Mouse (Mus musculus) hindbrain, postnatal 0 days (tissue): ENCODE data around the gene Drc1. TPM values are rescaled to one million over a fixed set of nuclear protein-coding genes. Genes with fewer than 3 reads are reported as not detected.

ENCODE experiments used
- ATAC-seq: fragments of 200-750 bp; cut with Nextera tagmentation; 2 replicates; pipeline ENCODE4 v1.8.0; 2017; ENCODE audit warnings: mild to moderate bottlenecking, moderate TSS enrichment, moderate library complexity
- DNase-seq: peaks from one replicate; pipeline ENCODE4 v3.0.0-alpha.2; 2015; ENCODE audit warnings: low spot score
- H3K27ac ChIP-seq: fragments of 300-500 bp; sonication (generic); 2 replicates; pipeline ENCODE4 v1.5.1; 2014; ENCODE audit warnings: mild to moderate bottlenecking
- H3K27me3 ChIP-seq: fragments of 300-500 bp; sonication (generic); 2 replicates; pipeline ENCODE4 v1.6.1; 2014; ENCODE audit warnings: low read length, mixed read lengths; ENCODE audit not compliant: insufficient read depth
- H3K36me3 ChIP-seq: fragments of 300-500 bp; sonication (generic); 2 replicates; pipeline ENCODE4 v1.6.1; 2014; ENCODE audit warnings: low read length, mixed read lengths; ENCODE audit not compliant: insufficient read depth
- H3K4me1 ChIP-seq: fragments of 300-500 bp; sonication (generic); 2 replicates; pipeline ENCODE4 v1.6.1; 2014; ENCODE audit warnings: antibody characterized with exemption, low read length, mixed read lengths; ENCODE audit not compliant: insufficient read depth
- H3K4me2 ChIP-seq: fragments of 300-500 bp; sonication (generic); 2 replicates; pipeline ENCODE4 v1.6.1; 2014; ENCODE audit warnings: low read depth, mild to moderate bottlenecking, low read length, moderate library complexity, mixed read lengths
- H3K4me3 ChIP-seq: fragments of 300-500 bp; sonication (generic); 2 replicates; pipeline ENCODE4 v1.5.1; 2014; ENCODE audit warnings: low read length
- H3K9ac ChIP-seq: fragments of 300-500 bp; sonication (generic); replicated peaks from 2 replicates; pipeline ENCODE4 v1.6.1; 2014; ENCODE audit warnings: mild to moderate bottlenecking, low read length, moderate library complexity, mixed read lengths
- H3K9me3 ChIP-seq: fragments of 300-500 bp; sonication (generic); 2 replicates; pipeline ENCODE4 v1.6.1; 2016; ENCODE audit warnings: low read length, mixed read lengths
- CTCF ChIP-seq: IDR thresholded peaks from 2 replicates; pipeline ENCODE4 v1.5.1; 2016; ENCODE audit warnings: antibody characterized with exemption, control low read depth, low read depth
- WGBS: fragments of 180-500 bp; shearing (Covaris S2); extraction: QIAGEN DNeasy Blood & Tissue Kit; methylation state at CpG from one replicate; pipeline ENCODE4 v1.1.7; 2014; 5-methylcytosine and 5-hydroxymethylcytosine counted together
- polyA plus RNA-seq: library from polyadenylated mRNA; unstranded; fragments of >200 nt; fragmentation: Nextera tagmentation; extraction: Ambion mirVana; gene quantifications from 2 replicates; pipeline ENCODE4 v1.2.1, GENCODE M21; 2015
- total RNA-seq: library from RNA; depleted of rRNA; stranded (reverse); fragments of >200 nt; gene quantifications from 2 replicates; pipeline ENCODE4 v1.2.3, GENCODE M21; 2014

Drc1 gene
- total and polyA plus RNA-seq, 2 experiments from 2014 or later = 4.6 to 6.6 TPM

GRCm38 (mm10) chr5:30369426-30369825 lies 88.2 kb downstream of the Drc1 start:
- TF ChIP-seq CTCF = no peak
- no peaks in the 10 kb centered on the region for H3K27me3 ChIP-seq
- H3K4me3 ChIP-seq = no peak overlapping the region
- no peaks in the 10 kb centered on the region for H3K9me3 ChIP-seq
- H3K9ac ChIP-seq = no peak overlapping the region
- H3K4me2 ChIP-seq = no peak overlapping the region
- WGBS = 71% methylated on average over 5 of the region's 5 CpGs
- no peaks in the 10 kb centered on the region for H3K36me3 ChIP-seq
- H3K4me1 ChIP-seq = no peaks in the 10 kb centered on the region
- no peak overlapping the region for H3K27ac ChIP-seq
- DNase-seq = no peak
- ATAC-seq = no peak

GRCm38 (mm10) chr5:30382876-30383275 lies 101.7 kb downstream of the Drc1 start:
- no peak overlapping the region for H3K4me2 ChIP-seq
- DNase-seq = no peak
- no peak overlapping the region for H3K27ac ChIP-seq
- no peak for TF ChIP-seq CTCF
- 54% methylated on average over 7 of the region's 7 CpGs for WGBS
- no peak for ATAC-seq
- no peaks in the 10 kb centered on the region for H3K36me3 ChIP-seq
- H3K9me3 ChIP-seq = no peaks in the 10 kb centered on the region
- H3K27me3 ChIP-seq = no peaks in the 10 kb centered on the region
- no peak overlapping the region for H3K4me3 ChIP-seq
- H3K4me1 ChIP-seq = no peaks in the 10 kb centered on the region
- no peak overlapping the region for H3K9ac ChIP-seq

GRCm38 (mm10) chr5:30387726-30388125 lies 106.5 kb downstream of the Drc1 start:
- ATAC-seq = peak; percentile 61; the same call in 1 of the 2 replicates
- no peak overlapping the region for H3K4me2 ChIP-seq
- H3K36me3 ChIP-seq = no peaks in the 10 kb centered on the region
- 68% methylated on average over 6 of the region's 6 CpGs for WGBS
- no peak overlapping the region for H3K27ac ChIP-seq
- peak; percentile 34 for DNase-seq
- H3K4me3 ChIP-seq = no peak overlapping the region
- TF ChIP-seq CTCF = peak; percentile 69
- no peak overlapping the region for H3K9ac ChIP-seq
- H3K4me1 ChIP-seq = no peaks in the 10 kb centered on the region
- no peaks in the 10 kb centered on the region for H3K9me3 ChIP-seq
- H3K27me3 ChIP-seq = no peaks in the 10 kb centered on the region

- H3K27ac ChIP-seq = no peak overlapping the region
- 85% methylated on average over 5 of the region's 5 CpGs for WGBS
- no peak overlapping the region for H3K4me2 ChIP-seq
- no peak for TF ChIP-seq CTCF
- H3K9ac ChIP-seq = no peak overlapping the region
- ATAC-seq (no peak), DNase-seq (no peak)
- no peaks in the 10 kb centered on the region for H3K9me3 ChIP-seq
- no peak overlapping the region for H3K4me3 ChIP-seq
- no peaks in the 10 kb centered on the region for H3K36me3 ChIP-seq
- no peaks in the 10 kb centered on the region for H3K4me1 ChIP-seq
- no peaks in the 10 kb centered on the region for H3K27me3 ChIP-seq
Observed at GRCm38 (mm10) chr5:30389836-30390235, 108.6 kb downstream of the Drc1 start.

- H3K36me3 ChIP-seq = no peaks in the 10 kb centered on the region
- no peaks in the 10 kb centered on the region for H3K27me3 ChIP-seq
- TF ChIP-seq CTCF = peak; percentile 95
- no peaks in the 10 kb centered on the region for H3K4me1 ChIP-seq
- 24% methylated on average over 7 of the region's 7 CpGs for WGBS
- H3K9ac ChIP-seq = no peak overlapping the region
- H3K27ac ChIP-seq = no peak overlapping the region
- H3K4me2 ChIP-seq = no peak overlapping the region
- no peak overlapping the region for H3K4me3 ChIP-seq
- DNase-seq = peak; percentile 84
- no peaks in the 10 kb centered on the region for H3K9me3 ChIP-seq
- ATAC-seq = 0 out of 2 replicates have a peak, but pooled peaks have one; percentile 21
Observed at GRCm38 (mm10) chr5:30391473-30391872, 110.3 kb downstream of the Drc1 start.

- Histone ChIP-seq H3K27me3 (0 out of 2 replicates have a peak, but pooled peaks cover 4% of the 10 kb centered on the region), H3K27ac (no peak overlapping the region), H3K36me3 (no peaks in the 10 kb centered on the region), H3K4me3 (no peak overlapping the region), H3K4me2 (no peak overlapping the region), H3K9me3 (no peaks in the 10 kb centered on the region), H3K9ac (no peak overlapping the region), H3K4me1 (no peaks in the 10 kb centered on the region)
- TF ChIP-seq CTCF = no peak
- ATAC-seq (no peak), DNase-seq (no peak)
- 74% methylated on average over 5 of the region's 5 CpGs for WGBS
Observed at GRCm38 (mm10) chr5:30400521-30400920, 119.3 kb downstream of the Drc1 start.

- Histone ChIP-seq H3K36me3 (no peaks in the 10 kb centered on the region), H3K27ac (no peak overlapping the region), H3K9me3 (no peaks in the 10 kb centered on the region), H3K4me3 (no peak overlapping the region), H3K9ac (no peak overlapping the region), H3K4me2 (no peak overlapping the region), H3K4me1 (no peaks in the 10 kb centered on the region), H3K27me3 (0 out of 2 replicates have a peak, but pooled peaks cover 4% of the 10 kb centered on the region)
- TF ChIP-seq CTCF = no peak
- peak; percentile 45 for DNase-seq
- whole genome bisulfite sequencing = 13% methylated on average over 8 of the region's 8 CpGs
- no peak for ATAC-seq
Observed at GRCm38 (mm10) chr5:30401165-30401564, 120.0 kb downstream of the Drc1 start.
